Mouse (Mus musculus) heart, embryonic 10.5 days (tissue): ENCODE measurements around the gene Hmgcl. TPM values are rescaled to one million over a fixed set of nuclear protein-coding genes. Genes with fewer than 3 reads are reported as not detected.

Source experiments
- DNase-seq: peaks from one replicate; pipeline ENCODE4 v3.0.0-alpha.2; 2017; ENCODE audit warnings: low spot score
- H3K27ac ChIP-seq: fragments of 300-500 bp; sonication (generic); 2 replicates; pipeline ENCODE4 v1.5.1; 2016; ENCODE audit warnings: mild to moderate bottlenecking
- H3K27me3 ChIP-seq: fragments of 300-500 bp; sonication (generic); 2 replicates; pipeline ENCODE4 v1.6.1; 2016; ENCODE audit warnings: mild to moderate bottlenecking; ENCODE audit not compliant: poor library complexity, insufficient read depth, severe bottlenecking
- H3K36me3 ChIP-seq: fragments of 300-500 bp; sonication (generic); 2 replicates; pipeline ENCODE4 v1.6.1; 2016; ENCODE audit warnings: mild to moderate bottlenecking, moderate library complexity
- H3K4me1 ChIP-seq: fragments of 300-500 bp; sonication (generic); 2 replicates; pipeline ENCODE4 v1.6.1; 2016; ENCODE audit warnings: mild to moderate bottlenecking
- H3K4me3 ChIP-seq: fragments of 300-500 bp; sonication (generic); 2 replicates; pipeline ENCODE4 v1.5.1; 2016; ENCODE audit warnings: mild to moderate bottlenecking, moderate library complexity
- H3K9me3 ChIP-seq: fragments of 300-500 bp; sonication (generic); 2 replicates; pipeline ENCODE4 v1.6.1; 2016; ENCODE audit warnings: mild to moderate bottlenecking, moderate library complexity
- WGBS: fragments of 180-500 bp; shearing (Covaris S2); methylation state at CpG from one replicate; pipeline ENCODE4 v1.1.7; 2016; 5-methylcytosine and 5-hydroxymethylcytosine counted together
- polyA plus RNA-seq: library from polyadenylated mRNA; unstranded; fragments of >200 nt; fragmentation: Nextera tagmentation; extraction: Ambion mirVana; gene quantifications from 2 replicates; pipeline ENCODE4 v1.2.1, GENCODE M21; 2016

Gene Hmgcl
- polyA plus RNA-seq, 1 experiment from 2014 or later: 67.5 TPM

GRCm38 (mm10) chr4:135918635-135919279 lies 27.5 kb upstream of the Hmgcl start:
- DNase-seq: no peak
- Histone ChIP-seq H3K27ac (no peak overlapping the region), H3K27me3 (peaks cover 9% of the 10 kb centered on the region), H3K9me3 (no peaks in the 10 kb centered on the region), H3K36me3 (0 out of 2 replicates have a peak, but pooled peaks cover 6% of the 10 kb centered on the region), H3K4me1 (peaks cover 14% of the 10 kb centered on the region), H3K4me3 (no peak overlapping the region)
- WGBS: 83% methylated on average over 13 of the region's 13 CpGs

GRCm38 (mm10) chr4:135919280-135919639 lies 27.0 kb upstream of the Hmgcl start:
- H3K9me3 ChIP-seq: no peaks in the 10 kb centered on the region
- WGBS: 85% methylated on average over 3 of the region's 3 CpGs
- no peak overlapping the region for H3K27ac ChIP-seq
- no peak for DNase-seq
- 0 out of 2 replicates have a peak, but pooled peaks cover 7% of the 10 kb centered on the region for H3K36me3 ChIP-seq
- H3K27me3 ChIP-seq: peaks cover 9% of the 10 kb centered on the region
- H3K4me3 ChIP-seq: no peak overlapping the region
- H3K4me1 ChIP-seq: peaks cover 14% of the 10 kb centered on the region

- peaks cover 9% of the 10 kb centered on the region for H3K27me3 ChIP-seq
- DNase-seq: peak; percentile 98
- 0 out of 2 replicates have a peak, but pooled peaks cover 11% of the 10 kb centered on the region for H3K36me3 ChIP-seq
- peak within 1 kb of the TSS; percentile 88 for H3K4me3 ChIP-seq
- WGBS: 2% methylated on average over 60 of the region's 60 CpGs
- H3K4me1 ChIP-seq: peaks cover 15% of the 10 kb centered on the region
- H3K27ac ChIP-seq: peak within 1 kb of the TSS; percentile 77
- no peaks in the 10 kb centered on the region for H3K9me3 ChIP-seq
Measured at GRCm38 (mm10) chr4:135920304-135921241, 25.7 kb upstream of the Hmgcl start, which contains the start of gene Fuca1. Gene Fuca1, plus strand, starts transcription at chr4:135920735.

GRCm38 (mm10) chr4:135921257-135922120 lies 24.8 kb upstream of the Hmgcl start:
- WGBS: 10% methylated on average over 26 of the region's 26 CpGs
- Histone ChIP-seq H3K27ac (peak overlapping the region; percentile 77), H3K9me3 (no peaks in the 10 kb centered on the region), H3K4me3 (peak overlapping the region; percentile 88), H3K4me1 (peaks cover 23% of the 10 kb centered on the region), H3K27me3 (peaks cover 9% of the 10 kb centered on the region), H3K36me3 (0 out of 2 replicates have a peak, but pooled peaks cover 18% of the 10 kb centered on the region)
- no peak for DNase-seq

GRCm38 (mm10) chr4:135922190-135922589 lies 24.1 kb upstream of the Hmgcl start:
- Histone ChIP-seq H3K27ac (no peak overlapping the region), H3K27me3 (peaks cover 5% of the 10 kb centered on the region), H3K4me1 (peaks cover 23% of the 10 kb centered on the region), H3K9me3 (no peaks in the 10 kb centered on the region), H3K4me3 (peak overlapping the region; percentile 88), H3K36me3 (peaks cover 21% of the 10 kb centered on the region; the same call in 1 of the 2 replicates)
- 78% methylated on average over 1 of the region's 1 CpGs for WGBS
- no peak for DNase-seq

GRCm38 (mm10) chr4:135924418-135924817 lies 21.8 kb upstream of the Hmgcl start:
- 86% methylated on average over 2 of the region's 2 CpGs for WGBS

GRCm38 (mm10) chr4:135925341-135925740 lies 20.9 kb upstream of the Hmgcl start:
- DNase-seq: no peak
- no peaks in the 10 kb centered on the region for H3K27me3 ChIP-seq
- H3K27ac ChIP-seq: no peak overlapping the region
- H3K9me3 ChIP-seq: no peaks in the 10 kb centered on the region
- peaks cover 24% of the 10 kb centered on the region; the same call in 1 of the 2 replicates for H3K36me3 ChIP-seq
- peaks cover 23% of the 10 kb centered on the region for H3K4me1 ChIP-seq
- H3K4me3 ChIP-seq: no peak overlapping the region
- WGBS: 65% methylated on average over 5 of the region's 5 CpGs

More at GRCm38 (mm10) chr4:135924418-135924817, 21.8 kb upstream of the Hmgcl start:
- H3K4me1 ChIP-seq: peaks cover 23% of the 10 kb centered on the region
- H3K27me3 ChIP-seq: no peaks in the 10 kb centered on the region
- H3K9me3 ChIP-seq: no peaks in the 10 kb centered on the region
- DNase-seq: no peak
- no peak overlapping the region for H3K4me3 ChIP-seq
- peaks cover 24% of the 10 kb centered on the region; the same call in 1 of the 2 replicates for H3K36me3 ChIP-seq
- no peak overlapping the region for H3K27ac ChIP-seq

GRCm38 (mm10) chr4:135926195-135926808 lies 19.9 kb upstream of the Hmgcl start:
- H3K4me1 ChIP-seq: peaks cover 16% of the 10 kb centered on the region
- WGBS: 67% methylated on average over 10 of the region's 10 CpGs
- no peak for DNase-seq
- H3K4me3 ChIP-seq: no peak overlapping the region
- no peaks in the 10 kb centered on the region for H3K27me3 ChIP-seq
- H3K9me3 ChIP-seq: no peaks in the 10 kb centered on the region
- peaks cover 28% of the 10 kb centered on the region; the same call in 1 of the 2 replicates for H3K36me3 ChIP-seq
- H3K27ac ChIP-seq: no peak overlapping the region

- Histone ChIP-seq H3K4me1 (peaks cover 11% of the 10 kb centered on the region), H3K36me3 (peaks cover 28% of the 10 kb centered on the region; the same call in 1 of the 2 replicates), H3K27ac (no peak overlapping the region), H3K27me3 (no peaks in the 10 kb centered on the region), H3K9me3 (no peaks in the 10 kb centered on the region), H3K4me3 (no peak overlapping the region)
- DNase-seq: no peak
- WGBS: 92% methylated on average over 3 of the region's 3 CpGs
Measured at GRCm38 (mm10) chr4:135926861-135927260, 19.4 kb upstream of the Hmgcl start.

GRCm38 (mm10) chr4:135928376-135928775 lies 17.9 kb upstream of the Hmgcl start:
- no peak for DNase-seq
- Histone ChIP-seq H3K27ac (no peak overlapping the region), H3K9me3 (no peaks in the 10 kb centered on the region), H3K27me3 (no peaks in the 10 kb centered on the region), H3K4me3 (no peak overlapping the region), H3K4me1 (peaks cover 9% of the 10 kb centered on the region), H3K36me3 (peaks cover 33% of the 10 kb centered on the region)
- WGBS: 91% methylated on average over 9 of the region's 9 CpGs

GRCm38 (mm10) chr4:135929405-135929804 lies 16.8 kb upstream of the Hmgcl start:
- peaks cover 39% of the 10 kb centered on the region for H3K36me3 ChIP-seq
- no peaks in the 10 kb centered on the region for H3K9me3 ChIP-seq
- H3K27ac ChIP-seq: no peak overlapping the region
- H3K27me3 ChIP-seq: no peaks in the 10 kb centered on the region
- peaks cover 9% of the 10 kb centered on the region for H3K4me1 ChIP-seq
- no peak for DNase-seq
- no peak overlapping the region for H3K4me3 ChIP-seq
- whole genome bisulfite sequencing: 75% methylated on average over 5 of the region's 5 CpGs

- Histone ChIP-seq H3K4me3 (no peak overlapping the region), H3K27me3 (no peaks in the 10 kb centered on the region), H3K27ac (no peak overlapping the region), H3K4me1 (peaks cover 9% of the 10 kb centered on the region), H3K36me3 (peaks cover 36% of the 10 kb centered on the region), H3K9me3 (no peaks in the 10 kb centered on the region)
- WGBS: 85% methylated on average over 9 of the region's 9 CpGs
- no peak for DNase-seq
Measured at GRCm38 (mm10) chr4:135929828-135930227, 16.4 kb upstream of the Hmgcl start.
